Mouse (Mus musculus) myocyte (in vitro differentiated cells): ENCODE data around the gene Abcb6. TPM values are rescaled to one million over a fixed set of nuclear protein-coding genes. Genes with fewer than 3 reads are reported as not detected.
A peak's percentile ranks its signal among the peaks of the same experiment; 100 is the strongest.

ENCODE experiments used
- H3K27me3 ChIP-seq: one replicate; pipeline ENCODE4 v1.6.1; 2011; ENCODE audit not compliant: control insufficient read depth, insufficient read depth, insufficient read length
- H3K36me3 ChIP-seq: one replicate; pipeline ENCODE4 v1.6.1; 2011; ENCODE audit not compliant: control insufficient read depth, insufficient read depth
- H3K4me2 ChIP-seq: one replicate; pipeline ENCODE4 v1.6.1; 2011; ENCODE audit warnings: low read depth, control low read depth
- H3K4me3 ChIP-seq: one replicate; pipeline ENCODE4 v1.5.1; 2011; ENCODE audit warnings: mild to moderate bottlenecking, control low read depth, moderate library complexity
- H3K79me2 ChIP-seq: one replicate; pipeline ENCODE4 v1.6.1; 2011; ENCODE audit not compliant: control insufficient read depth, insufficient read depth
- H3ac ChIP-seq: one replicate; pipeline ENCODE4 v1.6.1; 2011; ENCODE audit not compliant: control insufficient read depth, insufficient read length
- CEBPB ChIP-seq: IDR thresholded peaks from 2 replicates; pipeline ENCODE4 v1.6.1; 2011; ENCODE audit warnings: mild to moderate bottlenecking, moderate library complexity; ENCODE audit not compliant: poor library complexity, insufficient read depth, severe bottlenecking
- E2F4 ChIP-seq: IDR thresholded peaks from one replicate; pipeline ENCODE4 v1.6.1; 2011; ENCODE audit warnings: mild to moderate bottlenecking, control low read depth, moderate library complexity; ENCODE audit not compliant: insufficient read depth
- MAX ChIP-seq: IDR thresholded peaks from one replicate; pipeline ENCODE4 v1.6.1; 2011; ENCODE audit warnings: low read depth, mild to moderate bottlenecking, control low read depth
- MYOD1 ChIP-seq, 3 experiments: IDR thresholded peaks; one replicate each; pipeline ENCODE4 v1.6.1; 2011; ENCODE audit warnings: control low read depth in 2 of 3, low read depth in 2 of 3, mild to moderate bottlenecking in 2 of 3, moderate library complexity in 1 of 3; ENCODE audit not compliant: insufficient read length in 2 of 3, control insufficient read depth in 1 of 3
- MYOG ChIP-seq, 3 experiments: IDR thresholded peaks; one replicate each; pipeline ENCODE4 v1.6.1; 2011; ENCODE audit warnings: control low read depth in 2 of 3, low read depth in 2 of 3, mild to moderate bottlenecking in 2 of 3; ENCODE audit not compliant: insufficient read length in 2 of 3, control insufficient read depth in 1 of 3, insufficient read depth in 1 of 3
- POLR2A ChIP-seq: IDR thresholded peaks from one replicate; pipeline ENCODE4 v1.6.1; 2011; ENCODE audit warnings: low read depth, mild to moderate bottlenecking, control low read depth, moderate library complexity; ENCODE audit not compliant: insufficient read length
- POLR2AphosphoS2 ChIP-seq: IDR thresholded peaks from one replicate; pipeline ENCODE4 v1.6.1; 2011; ENCODE audit warnings: low read depth, control low read depth; ENCODE audit not compliant: insufficient read length
- REST ChIP-seq: IDR thresholded peaks from one replicate; pipeline ENCODE4 v1.6.1; 2011; ENCODE audit warnings: mild to moderate bottlenecking, control low read depth, moderate library complexity; ENCODE audit not compliant: insufficient read depth, insufficient read length
- SRF ChIP-seq: IDR thresholded peaks from one replicate; pipeline ENCODE4 v1.6.1; 2011; ENCODE audit warnings: low read depth; ENCODE audit not compliant: control insufficient read depth, insufficient read length
- TCF12 ChIP-seq: IDR thresholded peaks from one replicate; pipeline ENCODE4 v1.6.1; 2011; ENCODE audit warnings: mild to moderate bottlenecking, control low read depth; ENCODE audit not compliant: poor library complexity, insufficient read depth, severe bottlenecking
- TCF3 ChIP-seq: IDR thresholded peaks from one replicate; pipeline ENCODE4 v1.6.1; 2011; ENCODE audit warnings: low read depth, control low read depth; ENCODE audit not compliant: insufficient read length
- USF1 ChIP-seq: IDR thresholded peaks from one replicate; pipeline ENCODE4 v1.6.1; 2011; ENCODE audit warnings: low read depth, mild to moderate bottlenecking, control low read depth, moderate library complexity
- polyA plus RNA-seq: library from polyadenylated mRNA; unstranded; fragments of >200 nt; fragmentation: generic; extraction: Trizol; gene quantifications from one replicate; pipeline ENCODE4 v1.2.1, GENCODE M21; 2012; ENCODE audit warnings: missing spikeins

The Abcb6 gene
- polyA plus RNA-seq, 1 experiment: 61.4 TPM

GRCm38 (mm10) chr1:75223532-75223931 lies 43.3 kb upstream of the Abcb6 start:
- Histone ChIP-seq H3K36me3 (no peaks in the 10 kb centered on the region), H3ac (no peak overlapping the region), H3K79me2 (no peaks in the 10 kb centered on the region), H3K4me2 (no peak overlapping the region), H3K27me3 (no peaks in the 10 kb centered on the region), H3K4me3 (no peak overlapping the region)
- TF ChIP-seq MAX (no peak), MYOG (IDR thresholded peaks at IDR 0.05; ENCODE audit: control insufficient read depth in 1 of 3, insufficient read depth in 1 of 3, insufficient read length in 2 of 3, low read depth in 2 of 3) (no peak), TCF3 (no peak), USF1 (no peak), E2F4 (no peak), SRF (no peak), CEBPB (no peak), MYOD1 (IDR thresholded peaks at IDR 0.05; ENCODE audit: control insufficient read depth in 1 of 3, insufficient read length in 2 of 3, low read depth in 2 of 3) (no peak), REST (no peak), TCF12 (no peak), POLR2A (no peak), POLR2AphosphoS2 (no peak)

- Histone ChIP-seq H3K79me2 (peaks cover 2% of the 10 kb centered on the region), H3K4me2 (no peak overlapping the region), H3K27me3 (no peaks in the 10 kb centered on the region), H3K4me3 (no peak overlapping the region), H3ac (no peak overlapping the region), H3K36me3 (no peaks in the 10 kb centered on the region)
- TF ChIP-seq MYOD1 (IDR thresholded peaks at IDR 0.05; ENCODE audit: control insufficient read depth in 1 of 3, insufficient read length in 2 of 3, low read depth in 2 of 3) (no peak), USF1 (no peak), POLR2A (no peak), TCF12 (no peak), MYOG (IDR thresholded peaks at IDR 0.05; ENCODE audit: control insufficient read depth in 1 of 3, insufficient read depth in 1 of 3, insufficient read length in 2 of 3, low read depth in 2 of 3) (no peak), TCF3 (no peak), E2F4 (no peak), MAX (no peak), REST (no peak), SRF (no peak), POLR2AphosphoS2 (no peak), CEBPB (no peak)
Observed at GRCm38 (mm10) chr1:75222926-75223325, 42.7 kb upstream of the Abcb6 start.

- H3K4me3 ChIP-seq: no peak overlapping the region
- no peaks in the 10 kb centered on the region for H3K27me3 ChIP-seq
- peaks cover 15% of the 10 kb centered on the region for H3K79me2 ChIP-seq
- no peaks in the 10 kb centered on the region for H3K36me3 ChIP-seq
- no peak overlapping the region for H3ac ChIP-seq
- H3K4me2 ChIP-seq: peak overlapping the region; percentile 20
- TF ChIP-seq CEBPB (no peak), E2F4 (no peak), TCF12 (no peak), REST (no peak), POLR2AphosphoS2 (no peak), MYOG (IDR thresholded peaks at IDR 0.05; ENCODE audit: control insufficient read depth in 1 of 3, insufficient read depth in 1 of 3, insufficient read length in 2 of 3, low read depth in 2 of 3) (no peak), MYOD1 (IDR thresholded peaks at IDR 0.05; ENCODE audit: control insufficient read depth in 1 of 3, insufficient read length in 2 of 3, low read depth in 2 of 3) (no peak), SRF (no peak)
Observed at GRCm38 (mm10) chr1:75221538-75221937, 41.3 kb upstream of the Abcb6 start.

GRCm38 (mm10) chr1:75219531-75219930 lies 39.3 kb upstream of the Abcb6 start, which contains the start of gene Tuba4a:
Gene Tuba4a, minus strand, starts transcription at chr1:75219865.
- Histone ChIP-seq H3ac (peak within 1 kb of the TSS; percentile 2), H3K36me3 (peaks cover 11% of the 10 kb centered on the region), H3K4me2 (peak within 1 kb of the TSS; percentile 95), H3K79me2 (peaks cover 23% of the 10 kb centered on the region), H3K4me3 (peak within 1 kb of the TSS; percentile 71), H3K27me3 (no peaks in the 10 kb centered on the region)
- no peak for TF ChIP-seq TCF3
- no peak for TF ChIP-seq USF1
- no peak for TF ChIP-seq REST
- TF ChIP-seq MAX: no peak
- TF ChIP-seq POLR2A: no peak
- TF ChIP-seq E2F4: no peak

- TF ChIP-seq USF1 (no peak), E2F4 (no peak), TCF3 (no peak), MYOD1 (IDR thresholded peaks at IDR 0.05; ENCODE audit: control insufficient read depth in 1 of 3, insufficient read length in 2 of 3, low read depth in 2 of 3) (peak in 1 of 3 experiments; percentile 24), POLR2AphosphoS2 (peak; percentile 96), MAX (no peak), SRF (no peak), POLR2A (peak; percentile 98), CEBPB (no peak), TCF12 (no peak), REST (no peak), MYOG (IDR thresholded peaks at IDR 0.05; ENCODE audit: control insufficient read depth in 1 of 3, insufficient read depth in 1 of 3, insufficient read length in 2 of 3, low read depth in 2 of 3) (no peak)
Observed at GRCm38 (mm10) chr1:75219078-75219477, 38.9 kb upstream of the Abcb6 start.

More at GRCm38 (mm10) chr1:75219078-75219477, 38.9 kb upstream of the Abcb6 start:
- Histone ChIP-seq H3K79me2 (peaks cover 24% of the 10 kb centered on the region), H3K4me2 (peak overlapping the region; percentile 95), H3ac (peak overlapping the region; percentile 2), H3K27me3 (no peaks in the 10 kb centered on the region), H3K4me3 (peak overlapping the region; percentile 71), H3K36me3 (peaks cover 12% of the 10 kb centered on the region)
